Mouse (Mus musculus): ENCODE results near the gene Ckb. TPM values are rescaled to one million over a fixed set of nuclear protein-coding genes. Genes with fewer than 3 reads are reported as not detected.

The Ckb gene
- total and polyA plus RNA-seq, 2 experiments from 2014 or later: 1,654 to 2,112 TPM

GRCm38 (mm10) chr12:111689426-111689825 lies 17.3 kb upstream of the Ckb start:
- Histone ChIP-seq H3K9ac (replicated peaks; ENCODE audit: low read length, poor library complexity, severe bottlenecking) (no peak overlapping the region), H3K4me3 (ENCODE audit: low read depth, low read length) (no peak overlapping the region), H3K4me2 (ENCODE audit: low read depth, low read length, poor library complexity, severe bottlenecking) (no peak overlapping the region), H3K27me3 (ENCODE audit: insufficient read depth, low read length) (no peaks in the 10 kb centered on the region), H3K4me1 (ENCODE audit: insufficient read depth, low read length) (peaks cover 21% of the 10 kb centered on the region), H3K36me3 (ENCODE audit: insufficient read depth, low read length) (no peaks in the 10 kb centered on the region), H3K27ac (ENCODE audit: low read depth, low read length) (no peak overlapping the region), H3K9me3 (ENCODE audit: low read length) (no peaks in the 10 kb centered on the region)
- no peak for ATAC-seq (ENCODE audit: low FRiP score)
- no peak for DNase-seq (ENCODE audit: low spot score)
- WGBS: 84% methylated on average over 11 of the region's 11 CpGs
- TF ChIP-seq CTCF (IDR thresholded peaks at IDR 0.05): no peak

DNA sequence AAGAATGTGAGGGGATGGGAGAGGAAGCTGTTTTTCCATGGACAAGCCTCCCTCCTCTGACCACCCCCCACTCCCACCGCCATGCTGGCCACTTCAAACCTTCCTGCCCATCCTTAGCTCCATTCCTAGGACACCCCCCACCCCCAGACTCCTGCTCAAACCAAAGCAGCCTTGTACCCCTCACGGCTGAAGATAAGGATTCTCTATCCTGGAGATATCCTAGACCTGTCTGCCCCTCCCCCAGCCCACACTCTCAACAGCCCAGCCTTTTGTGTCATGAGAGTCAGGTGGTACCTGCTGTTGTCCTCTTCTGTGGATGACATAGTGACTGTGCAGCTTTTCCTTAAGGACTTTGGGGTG lies 15.9 kb upstream of the Ckb start:
- 11% methylated on average over 2 of the region's 2 CpGs for WGBS
- no peaks in the 10 kb centered on the region for H3K27me3 ChIP-seq (ENCODE audit: insufficient read depth, low read length)
- no peaks in the 10 kb centered on the region for H3K9me3 ChIP-seq (ENCODE audit: low read length)
- peaks cover 4% of the 10 kb centered on the region; the same call in 1 of the 2 replicates for H3K36me3 ChIP-seq (ENCODE audit: insufficient read depth, low read length)
- peaks cover 10% of the 10 kb centered on the region; the same call in 1 of the 2 replicates for H3K4me1 ChIP-seq (ENCODE audit: insufficient read depth, low read length)
- no peak overlapping the region for H3K4me2 ChIP-seq (ENCODE audit: low read depth, low read length, poor library complexity, severe bottlenecking)
- H3K9ac ChIP-seq (replicated peaks; ENCODE audit: low read length, poor library complexity, severe bottlenecking): no peak overlapping the region
- peak overlapping the region; percentile 72 for H3K27ac ChIP-seq (ENCODE audit: low read depth, low read length)
- H3K4me3 ChIP-seq (ENCODE audit: low read depth, low read length): no peak overlapping the region
- DNase-seq (ENCODE audit: low spot score) (peak; percentile 30), ATAC-seq (ENCODE audit: low FRiP score) (no peak; the same call in 1 of the 2 replicates)
- TF ChIP-seq CTCF (IDR thresholded peaks at IDR 0.05): no peak

GRCm38 (mm10) chr12:111687350-111688068 lies 15.4 kb upstream of the Ckb start:
- peak; percentile 76 for ATAC-seq (ENCODE audit: low FRiP score)
- H3K27me3 ChIP-seq (ENCODE audit: insufficient read depth, low read length): no peaks in the 10 kb centered on the region

DNA sequence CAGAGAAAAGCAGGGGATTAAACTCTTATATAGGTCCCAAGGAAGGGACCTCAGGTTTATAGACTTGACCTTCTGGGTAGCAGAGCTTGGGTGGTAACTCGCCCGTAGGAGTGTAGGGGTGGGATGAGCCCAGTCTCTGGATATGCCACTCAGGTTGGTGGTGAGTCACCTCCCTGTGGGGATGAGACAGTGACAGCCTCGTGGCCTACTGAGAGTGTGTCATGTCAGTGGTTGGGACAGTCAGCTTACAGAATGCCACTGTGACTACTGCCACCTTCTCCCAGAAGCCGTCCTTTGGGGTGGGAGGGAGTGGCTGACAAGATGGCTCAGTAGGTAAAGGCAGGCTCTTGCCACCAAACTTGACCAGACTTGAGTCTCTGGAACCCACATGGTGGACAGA lies 14.3 kb upstream of the Ckb start:
- no peak for DNase-seq (ENCODE audit: low spot score)
- Histone ChIP-seq H3K27me3 (ENCODE audit: insufficient read depth, low read length) (no peaks in the 10 kb centered on the region), H3K27ac (ENCODE audit: low read depth, low read length) (no peak overlapping the region), H3K4me1 (ENCODE audit: insufficient read depth, low read length) (peaks cover 10% of the 10 kb centered on the region; the same call in 1 of the 2 replicates), H3K36me3 (ENCODE audit: insufficient read depth, low read length) (peaks cover 16% of the 10 kb centered on the region), H3K9me3 (ENCODE audit: low read length) (no peaks in the 10 kb centered on the region), H3K4me2 (ENCODE audit: low read depth, low read length, poor library complexity, severe bottlenecking) (no peak overlapping the region), H3K9ac (replicated peaks; ENCODE audit: low read length, poor library complexity, severe bottlenecking) (no peak overlapping the region), H3K4me3 (ENCODE audit: low read depth, low read length) (no peak overlapping the region)
- TF ChIP-seq CTCF (IDR thresholded peaks at IDR 0.05): no peak
- ATAC-seq (ENCODE audit: low FRiP score): no peak
- 87% methylated on average over 4 of the region's 4 CpGs for WGBS

More at GRCm38 (mm10) chr12:111687350-111688068, 15.4 kb upstream of the Ckb start:
- no peaks in the 10 kb centered on the region for H3K9me3 ChIP-seq (ENCODE audit: low read length)
- DNase-seq (ENCODE audit: low spot score): peak; percentile 88
- no peak overlapping the region for H3K4me3 ChIP-seq (ENCODE audit: low read depth, low read length)
- H3K9ac ChIP-seq (replicated peaks; ENCODE audit: low read length, poor library complexity, severe bottlenecking): 0 out of 2 replicates have a peak overlapping the region, but pooled peaks have one; percentile 13
- H3K4me2 ChIP-seq (ENCODE audit: low read depth, low read length, poor library complexity, severe bottlenecking): no peak overlapping the region
- peak overlapping the region; percentile 72 for H3K27ac ChIP-seq (ENCODE audit: low read depth, low read length)
- peaks cover 10% of the 10 kb centered on the region for H3K36me3 ChIP-seq (ENCODE audit: insufficient read depth, low read length)
- WGBS: 9% methylated on average over 14 of the region's 14 CpGs
- peaks cover 10% of the 10 kb centered on the region; the same call in 1 of the 2 replicates for H3K4me1 ChIP-seq (ENCODE audit: insufficient read depth, low read length)
- TF ChIP-seq CTCF (IDR thresholded peaks at IDR 0.05): no peak

GRCm38 (mm10) chr12:111682806-111683205 lies 10.7 kb upstream of the Ckb start:
- 72% methylated on average over 5 of the region's 5 CpGs for WGBS
- no peak for TF ChIP-seq CTCF (IDR thresholded peaks at IDR 0.05)
- Histone ChIP-seq H3K4me1 (ENCODE audit: insufficient read depth, low read length) (peaks cover 13% of the 10 kb centered on the region; the same call in 1 of the 2 replicates), H3K4me3 (ENCODE audit: low read depth, low read length) (no peak overlapping the region), H3K27ac (ENCODE audit: low read depth, low read length) (no peak overlapping the region), H3K4me2 (ENCODE audit: low read depth, low read length, poor library complexity, severe bottlenecking) (no peak overlapping the region), H3K36me3 (ENCODE audit: insufficient read depth, low read length) (peaks cover 16% of the 10 kb centered on the region), H3K9me3 (ENCODE audit: low read length) (no peaks in the 10 kb centered on the region), H3K27me3 (ENCODE audit: insufficient read depth, low read length) (no peaks in the 10 kb centered on the region), H3K9ac (replicated peaks; ENCODE audit: low read length, poor library complexity, severe bottlenecking) (no peak overlapping the region)
- DNase-seq (ENCODE audit: low spot score) (no peak), ATAC-seq (ENCODE audit: low FRiP score) (no peak)

- Histone ChIP-seq H3K4me1 (ENCODE audit: insufficient read depth, low read length) (peaks cover 14% of the 10 kb centered on the region; the same call in 1 of the 2 replicates), H3K9me3 (ENCODE audit: low read length) (no peaks in the 10 kb centered on the region), H3K4me2 (ENCODE audit: low read depth, low read length, poor library complexity, severe bottlenecking) (no peak overlapping the region), H3K36me3 (ENCODE audit: insufficient read depth, low read length) (peaks cover 16% of the 10 kb centered on the region), H3K9ac (replicated peaks; ENCODE audit: low read length, poor library complexity, severe bottlenecking) (no peak overlapping the region), H3K4me3 (ENCODE audit: low read depth, low read length) (no peak overlapping the region), H3K27ac (ENCODE audit: low read depth, low read length) (no peak overlapping the region), H3K27me3 (ENCODE audit: insufficient read depth, low read length) (no peaks in the 10 kb centered on the region)
- no peak for ATAC-seq (ENCODE audit: low FRiP score)
- DNase-seq (ENCODE audit: low spot score): no peak
- no peak for TF ChIP-seq CTCF (IDR thresholded peaks at IDR 0.05)
- 76% methylated on average over 5 of the region's 5 CpGs for WGBS
Observed at GRCm38 (mm10) chr12:111682003-111682402, 9.9 kb upstream of the Ckb start.

Measured in midbrain, postnatal 0 days (tissue).